Mouse (Mus musculus): Measurements from ENCODE around the gene Tmprss4. TPM values are rescaled to one million over a fixed set of nuclear protein-coding genes. Genes with fewer than 3 reads are reported as not detected.

The Tmprss4 gene
- total RNA-seq (2023; ENCODE audit: inconsistent age), result not detected in 4 replicates

GRCm38 (mm10) chr9:45203797-45204410 lies at the start of gene Tmprss4:
TSS of gene Tmprss4 (minus strand) at chr9:45204092.

GRCm38 (mm10) chr9:45181770-45182169 lies 22.1 kb downstream of the Tmprss4 start, which contains the start of gene BC049352:
TSS of gene BC049352 (plus strand) at chr9:45182007.

DNA sequence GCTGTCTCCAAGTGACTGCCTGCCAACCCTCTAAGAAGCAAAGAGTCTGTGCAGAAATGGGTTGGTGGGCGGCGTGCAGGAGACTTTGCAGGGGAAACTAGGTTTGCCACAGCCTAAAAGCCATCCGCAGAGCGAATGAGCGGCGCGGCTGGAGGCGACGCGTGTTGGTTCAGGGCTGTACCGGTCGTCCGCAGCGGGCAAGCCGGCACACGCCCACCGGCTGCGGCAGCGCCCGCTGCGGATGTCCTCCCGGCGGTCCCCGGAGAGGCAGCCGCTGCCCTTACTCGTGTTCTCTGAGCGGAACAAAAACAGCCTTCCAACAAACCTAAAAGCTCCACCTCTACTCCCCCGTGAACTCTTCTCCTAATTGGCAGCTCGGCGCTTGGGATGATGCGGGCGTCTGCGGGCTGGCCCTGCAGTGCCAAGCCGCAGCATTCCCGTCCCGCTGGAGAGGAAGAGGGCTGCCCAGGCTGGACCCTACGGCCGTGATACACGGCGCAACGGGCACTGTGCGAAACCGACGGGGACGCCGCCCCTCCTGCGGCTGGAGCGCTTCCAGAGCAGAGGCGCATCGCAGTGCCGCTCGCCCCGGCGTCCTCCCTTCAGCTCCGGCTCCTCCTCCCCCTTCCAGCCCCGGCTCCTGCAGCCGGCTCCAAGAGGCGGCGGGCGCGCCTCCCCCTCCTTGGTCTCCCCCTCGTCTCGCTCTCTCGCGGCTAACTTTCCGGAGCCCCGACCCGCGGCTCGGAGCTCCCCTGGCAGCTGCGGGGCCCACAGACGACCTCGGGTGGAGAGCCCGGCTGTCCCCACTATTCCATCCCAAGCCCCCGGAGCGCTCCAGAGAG lies 65.5 kb downstream of the Tmprss4 start, which contains the start of gene Scn4b:
Gene Scn4b (plus strand): TSS at position 205 of the 842 bp plus-strand sequence.

Other genes with a start within 250 kb of the Tmprss4 start
- 81.6 to 97.6 TPM (median 87.8 TPM) in 4 replicates for gene Ube4a, start 238.5 kb downstream of the Tmprss4 start, total RNA-seq (2023; ENCODE audit: inconsistent age)
- 1.1 to 4.0 TPM (median 2.6 TPM) in 4 replicates for gene Cd3g, start 223.7 kb downstream of the Tmprss4 start, total RNA-seq (2023; ENCODE audit: inconsistent age)
- gene Cd3d, start 222.3 kb downstream of the Tmprss4 start, total RNA-seq (2023; ENCODE audit: inconsistent age), result 0.99 to 5.0 TPM (median 2.6 TPM) in 4 replicates
- gene Cd3e, start 194.5 kb downstream of the Tmprss4 start, total RNA-seq (2023; ENCODE audit: inconsistent age), result 2.4 to 5.5 TPM (median 3.6 TPM) in 4 replicates
- 0.27 to 1.1 TPM (median 0.77 TPM) in 4 replicates for gene Mpzl2, start 164.3 kb downstream of the Tmprss4 start, total RNA-seq (2023; ENCODE audit: inconsistent age)
- gene Mpzl3, start 148.9 kb downstream of the Tmprss4 start, total RNA-seq (2023; ENCODE audit: inconsistent age), result 6.6 to 7.4 TPM (median 7.2 TPM) in 4 replicates
- gene Jaml, start 124.9 kb downstream of the Tmprss4 start, total RNA-seq (2023; ENCODE audit: inconsistent age), result 18.6 to 28.7 TPM (median 24.3 TPM) in 4 replicates
- gene Scn2b, start 86.3 kb downstream of the Tmprss4 start, total RNA-seq (2023; ENCODE audit: inconsistent age), result 0.26 to 0.69 TPM (median 0.29 TPM) in 4 replicates
- gene Scn4b, start 65.7 kb downstream of the Tmprss4 start, total RNA-seq (2023; ENCODE audit: inconsistent age), result 0.24 to 0.54 TPM (median 0.45 TPM) in 4 replicates
- gene BC049352, start 22.1 kb downstream of the Tmprss4 start, total RNA-seq (2023; ENCODE audit: inconsistent age), result 0.39 to 0.90 TPM in 2 of 4 replicates, not detected in the others
- 197 to 207 TPM (median 199 TPM) in 4 replicates for gene Il10ra, start 65.1 kb upstream of the Tmprss4 start, total RNA-seq (2023; ENCODE audit: inconsistent age)
- 0.16 to 0.51 TPM (median 0.38 TPM) in 4 replicates for gene Tmprss13, start 115.0 kb upstream of the Tmprss4 start, total RNA-seq (2023; ENCODE audit: inconsistent age)
- 0.39 TPM in 1 of 4 replicates, not detected in the others for gene Fxyd6, start 166.1 kb upstream of the Tmprss4 start, total RNA-seq (2023; ENCODE audit: inconsistent age)
- not detected in 4 replicates for gene Fxyd2, start 195.6 kb upstream of the Tmprss4 start, total RNA-seq (2023; ENCODE audit: inconsistent age)
- not detected in 4 replicates for gene Dscaml1, start 222.5 kb upstream of the Tmprss4 start, total RNA-seq (2023; ENCODE audit: inconsistent age)

All from B cell, adult (primary cell).